Mouse (Mus musculus) c-Kit-positive CD71-negative TER-119-negative erythroid progenitor cells, embryonic 14.5 days (primary cell): ENCODE data around the gene Prtn3.

Source experiments
- DNase-seq: peaks from one replicate; pipeline ENCODE4 v3.0.0-alpha.2; 2013; ENCODE audit warnings: low read depth

The Prtn3 gene

GRCm38 (mm10) chr10:79855558-79856184 lies 18.6 kb upstream of the Prtn3 start:
- DNase-seq: no peak

- DNase-seq: no peak
These were observed 18.0 kb upstream of the Prtn3 start for GRCm38 (mm10) chr10:79856280-79856679.

- no peak for DNase-seq
These were observed 17.4 kb upstream of the Prtn3 start for GRCm38 (mm10) chr10:79856704-79857451.

GRCm38 (mm10) chr10:79857452-79857811 lies 16.8 kb upstream of the Prtn3 start:
- no peak for DNase-seq

GRCm38 (mm10) chr10:79857894-79858293 lies 16.4 kb upstream of the Prtn3 start:
- no peak for DNase-seq

- no peak for DNase-seq
These were observed 15.7 kb upstream of the Prtn3 start for GRCm38 (mm10) chr10:79858416-79859074.

- no peak for DNase-seq
These were observed 15.2 kb upstream of the Prtn3 start for GRCm38 (mm10) chr10:79859116-79859515.

- DNase-seq: no peak
These were observed 14.0 kb upstream of the Prtn3 start for GRCm38 (mm10) chr10:79860079-79860911.

- no peak for DNase-seq
These were observed 12.8 kb upstream of the Prtn3 start for GRCm38 (mm10) chr10:79861230-79862048.

- DNase-seq: no peak
These were observed 12.1 kb upstream of the Prtn3 start for GRCm38 (mm10) chr10:79862049-79862788.

- DNase-seq: no peak
These were observed 11.4 kb upstream of the Prtn3 start for GRCm38 (mm10) chr10:79862925-79863324.

- no peak for DNase-seq
These were observed 9.7 kb upstream of the Prtn3 start for GRCm38 (mm10) chr10:79864351-79865188.

- no peak for DNase-seq
These were observed 9.1 kb upstream of the Prtn3 start for GRCm38 (mm10) chr10:79865189-79865601.

- no peak for DNase-seq
These were observed 8.4 kb upstream of the Prtn3 start for GRCm38 (mm10) chr10:79865801-79866295.

GRCm38 (mm10) chr10:79866601-79867000 lies 7.7 kb upstream of the Prtn3 start:
- no peak for DNase-seq

- no peak for DNase-seq
These were observed 2.4 kb upstream of the Prtn3 start for GRCm38 (mm10) chr10:79871845-79872244.

GRCm38 (mm10) chr10:79872862-79873261 lies 1.4 kb upstream of the Prtn3 start:
- no peak for DNase-seq

GRCm38 (mm10) chr10:79873313-79873712 lies 963 bp upstream of the Prtn3 start:
- no peak for DNase-seq

GRCm38 (mm10) chr10:79873715-79874289 lies 474 bp upstream of the Prtn3 start:
- DNase-seq: no peak
